Mouse (Mus musculus) stomach, postnatal 0 days (tissue): ENCODE measurements around the gene Anxa2.

Experiments
- CTCF ChIP-seq: IDR thresholded peaks from 2 replicates; pipeline ENCODE4 v1.5.1; 2016; ENCODE audit warnings: antibody characterized with exemption, low read depth, mild to moderate bottlenecking, moderate library complexity
- EP300 ChIP-seq: optimal IDR thresholded peaks from 2 replicates; pipeline ENCODE3; 2016; ENCODE audit warnings: antibody characterized with exemption

- TF ChIP-seq CTCF (peak; percentile 88), EP300 (no peak)
These were observed 52.2 kb downstream of the Anxa2 start for GRCm38 (mm10) chr9:69505611-69506010.
